Mouse (Mus musculus) stomach, postnatal 0 days (tissue): ENCODE data around the gene Asgr1.

ENCODE experiments used
- CTCF ChIP-seq: IDR thresholded peaks from 2 replicates; pipeline ENCODE4 v1.5.1; 2016; ENCODE audit warnings: antibody characterized with exemption, low read depth, mild to moderate bottlenecking, moderate library complexity
- EP300 ChIP-seq: optimal IDR thresholded peaks from 2 replicates; pipeline ENCODE3; 2016; ENCODE audit warnings: antibody characterized with exemption

DNA sequence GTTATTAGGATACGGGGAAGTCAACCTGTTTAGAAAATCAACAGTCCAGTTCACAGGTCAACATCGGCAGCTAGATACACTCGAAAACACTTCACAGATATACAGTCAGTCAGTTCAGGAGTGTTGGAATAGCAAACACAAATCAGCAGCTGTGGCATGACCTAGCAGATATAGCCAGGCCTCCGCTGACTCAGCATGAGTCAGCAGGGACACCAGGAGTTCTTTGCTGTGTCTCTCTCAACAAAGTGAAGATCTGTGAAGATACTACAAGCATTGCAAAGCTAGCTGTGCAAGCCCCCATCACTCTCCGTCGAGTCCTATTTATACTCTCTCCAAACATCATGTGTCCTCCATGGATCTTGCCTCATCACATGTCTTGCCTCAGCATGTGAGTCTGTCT is 21.7 kb downstream of the Asgr1 start:
- TF ChIP-seq EP300, result no peak
- TF ChIP-seq CTCF, result no peak
